Mouse (Mus musculus) bone marrow, adult 2 months (tissue): Measurements from ENCODE around the gene Chga. TPM values are rescaled to one million over a fixed set of nuclear protein-coding genes. Genes with fewer than 3 reads are reported as not detected.

Experiments used
- H3K27ac ChIP-seq: fragments of 200-500 bp; 2 replicates; pipeline ENCODE4 v1.5.1; 2012; ENCODE audit warnings: low read depth, mild to moderate bottlenecking, control low read depth, inconsistent platforms, low read length; ENCODE audit not compliant: control insufficient read depth, poor library complexity, insufficient read depth
- H3K4me1 ChIP-seq: fragments of 200-500 bp; 2 replicates; pipeline ENCODE4 v1.6.1; 2011; ENCODE audit warnings: low read length; ENCODE audit not compliant: control insufficient read depth, insufficient read depth
- H3K4me3 ChIP-seq: fragments of 200-500 bp; replicated peaks from 2 replicates; pipeline ENCODE3; 2011; ENCODE audit warnings: mild to moderate bottlenecking, low read depth, low read length, control low read depth; ENCODE audit not compliant: control insufficient read depth
- CTCF ChIP-seq: fragments of 200-500 bp; IDR thresholded peaks from 2 replicates; pipeline ENCODE4 v1.5.1; 2011; ENCODE audit warnings: low read length, control low read depth; ENCODE audit not compliant: control insufficient read depth, insufficient read depth
- POLR2A ChIP-seq: fragments of 200-500 bp; IDR thresholded peaks from 2 replicates; pipeline ENCODE4 v1.6.1; 2011; ENCODE audit warnings: low read depth, mild to moderate bottlenecking, control low read depth, low read length, borderline replicate concordance; ENCODE audit not compliant: control insufficient read depth
- WGBS: fragments of 180-500 bp; shearing (Covaris S2); methylation state at CpG from one replicate; pipeline ENCODE4 v1.1.7; 2018; 5-methylcytosine and 5-hydroxymethylcytosine counted together
- polyA plus RNA-seq: library from polyadenylated mRNA; stranded (reverse); fragments of >200 nt; gene quantifications from 2 replicates; pipeline ENCODE4 v1.2.4, GENCODE M21; 2011; ENCODE audit warnings: low replicate concordance; ENCODE audit not compliant: missing spikeins, insufficient read depth, insufficient read length

Chga gene
- polyA plus RNA-seq, 1 experiment = 1.3 TPM

GRCm38 (mm10) chr12:102612431-102612830, 57.7 kb downstream of the Chga start:
- no peak overlapping the region for H3K27ac ChIP-seq
- peaks cover 7% of the 10 kb centered on the region for H3K4me1 ChIP-seq
- H3K4me3 ChIP-seq = no peak overlapping the region
- 62% methylated on average over 1 of the region's 1 CpGs for WGBS
- no peak for TF ChIP-seq CTCF
- TF ChIP-seq POLR2A = no peak

GRCm38 (mm10) chr12:102613411-102613810, 58.6 kb downstream of the Chga start:
- Histone ChIP-seq H3K27ac (no peak overlapping the region), H3K4me3 (no peak overlapping the region), H3K4me1 (peaks cover 7% of the 10 kb centered on the region)
- WGBS = 79% methylated on average over 4 of the region's 4 CpGs
- no peak for TF ChIP-seq POLR2A
- no peak for TF ChIP-seq CTCF

Other genes with a start within 250 kb of the Chga start
- gene Lgmn, start 115.2 kb upstream of the Chga start, polyA plus RNA-seq = 14.5 and 35.4 TPM in 2 replicates
- gene Golga5, start 85.8 kb upstream of the Chga start, polyA plus RNA-seq = 11.5 and 21.8 TPM in 2 replicates
- gene Itpk1, start 150.0 kb downstream of the Chga start, polyA plus RNA-seq = 9.9 and 15.8 TPM in 2 replicates
- not detected in 2 replicates for gene Moap1, start 188.7 kb downstream of the Chga start, polyA plus RNA-seq
- 3.5 and 7.1 TPM in 2 replicates for gene Tmem251, start 188.8 kb downstream of the Chga start, polyA plus RNA-seq
- not detected in 2 replicates for gene Gm28051, start 202.8 kb downstream of the Chga start, polyA plus RNA-seq
- 7.2 and 11.1 TPM in 2 replicates for gene Gon7, start 202.8 kb downstream of the Chga start, polyA plus RNA-seq
- gene Ubr7, start 203.0 kb downstream of the Chga start, polyA plus RNA-seq = 10.9 and 14.4 TPM in 2 replicates
- gene Gm20604, start 203.7 kb downstream of the Chga start, polyA plus RNA-seq = 6.1 and 7.3 TPM in 2 replicates